In genomic region chr1:71970771-71971170, GRCm38 (mm10) we compare ENCODE assay signal across 25 mouse cellular contexts.
DNase-seq lines count a peak whose midpoint lies in the region; ATAC-seq and TF ChIP-seq lines count a peak whose summit lies in the region.
"Had no signal": no experiment of that assay in that cellular context is flagged by ENCODE, and none has a peak within 500 bp of the region (broad histone marks: within the 10 kb centered on the region; RNA-seq: fewer than 3 reads in every experiment).

No protein-coding gene starts in this region.

- H3K4me1 ChIP-seq in kidney, postnatal 0 days (replicated peaks; ENCODE audit: insufficient read depth, low read length), result no peaks in the 10 kb centered on the region
- peaks cover 17% of the 10 kb centered on the region for H3K4me1 ChIP-seq in embryonic fibroblast, embryonic 13.5 days (ENCODE audit: control insufficient read depth, insufficient read depth, low read length)
- H3K4me1 ChIP-seq: embryonic facial prominence, embryonic 10.5 days; embryonic facial prominence, embryonic 12.5 days; forebrain, embryonic 10.5 days; forebrain, embryonic 12.5 days had no signal

- TF ChIP-seq POLR2A in embryonic fibroblast, embryonic 13.5 days (IDR thresholded peaks at IDR 0.05; ENCODE audit: low read depth, low read length), result no peak

- peak; percentile 9 for DNase-seq in kidney, postnatal 0 days (ENCODE audit: low spot score)
- DNase-seq in kidney, postnatal 10 days, result no peak
- DNase-seq in NIH3T3 (ENCODE audit: low read depth), result peak; percentile 91
- no peak for DNase-seq in gastrocnemius, adult 8-10 months (ENCODE audit: low spot score in 2 of 2)
- DNase-seq in kidney, adult 8-10 months, result no peak
- DNase-seq: adrenal gland, adult 8-10 months; adrenal gland, postnatal 14 days; adrenal gland, postnatal 36 days; B cell, adult 2 months; cerebellum, adult 11-12 months; cerebellum, adult 2 months; cerebellum, adult 9-10 months; cerebellum, postnatal 10 days; cerebellum, postnatal 25 days had no signal

- H3K4me2 ChIP-seq in kidney, postnatal 0 days (ENCODE audit: low read length), result no peak overlapping the region
- H3K4me2 ChIP-seq: embryonic facial prominence, embryonic 12.5 days; forebrain, embryonic 12.5 days had no signal

- no peaks in the 10 kb centered on the region for H3K27me3 ChIP-seq in kidney, postnatal 0 days (ENCODE audit: insufficient read depth, low read length)
- H3K27me3 ChIP-seq: CH12.LX; embryonic facial prominence, embryonic 12.5 days; forebrain, embryonic 12.5 days had no signal

- WGBS in kidney, postnatal 0 days, result 62% methylated on average over 2 of the region's 2 CpGs

- H3K4me3 ChIP-seq in kidney, postnatal 0 days (replicated peaks; ENCODE audit: low read depth, low read length), result no peak overlapping the region
- H3K4me3 ChIP-seq in embryonic fibroblast, embryonic 13.5 days (ENCODE audit: insufficient read depth, low read length), result no peak overlapping the region
- H3K4me3 ChIP-seq: embryonic facial prominence, embryonic 10.5 days; embryonic facial prominence, embryonic 12.5 days; erythroblast, embryonic 14.5 days; forebrain, embryonic 10.5 days; forebrain, embryonic 12.5 days had no signal

- no peak for ATAC-seq in kidney, postnatal 0 days (replicated peaks; ENCODE audit: low FRiP score, low read depth)
- ATAC-seq: CD4-positive, CD25-positive, alpha-beta regulatory T cell, adult 4 months; forebrain, embryonic 14.5 days; forebrain, embryonic 16.5 days had no signal

- H3K9ac ChIP-seq in kidney, postnatal 0 days (ENCODE audit: low read depth, low read length), result no peak overlapping the region
- H3K9ac ChIP-seq: embryonic facial prominence, embryonic 12.5 days; forebrain, embryonic 12.5 days had no signal

- H3K36me3 ChIP-seq in kidney, postnatal 0 days (ENCODE audit: insufficient read depth, low read length), result no peaks in the 10 kb centered on the region
- H3K36me3 ChIP-seq: embryonic facial prominence, embryonic 10.5 days; embryonic facial prominence, embryonic 12.5 days; forebrain, embryonic 10.5 days; forebrain, embryonic 12.5 days; G1E had no signal

- no peak for TF ChIP-seq CTCF in kidney, postnatal 0 days (IDR thresholded peaks at IDR 0.05; ENCODE audit: low read depth)
- no peak for TF ChIP-seq CTCF in embryonic fibroblast, embryonic 13.5 days (IDR thresholded peaks at IDR 0.05; ENCODE audit: borderline replicate concordance, insufficient read depth, low read length)

- H3K9me3 ChIP-seq in kidney, postnatal 0 days (replicated peaks; ENCODE audit: low read length), result no peaks in the 10 kb centered on the region
- H3K9me3 ChIP-seq: embryonic facial prominence, embryonic 10.5 days; embryonic facial prominence, embryonic 12.5 days; forebrain, embryonic 10.5 days; forebrain, embryonic 12.5 days; G1E had no signal

- no peak overlapping the region for H3K27ac ChIP-seq in kidney, postnatal 0 days
- H3K27ac ChIP-seq in embryonic fibroblast, embryonic 13.5 days (ENCODE audit: insufficient read depth, low read length), result peak overlapping the region; percentile 94
- H3K27ac ChIP-seq: embryonic facial prominence, embryonic 10.5 days; embryonic facial prominence, embryonic 12.5 days; forebrain, embryonic 10.5 days; forebrain, embryonic 12.5 days had no signal

Comparison
In these comparisons a context has a peak if more than half of its experiments do, and no peak if none do; other contexts are left out.
1. DNase-seq: peak in kidney, postnatal 0 days (single experiment) and NIH3T3 (single experiment); none in kidney, postnatal 10 days (single experiment), gastrocnemius, adult 8-10 months (0 of 2) and kidney, adult 8-10 months (0 of 2).